Mouse (Mus musculus): ENCODE results near the gene Syt1. TPM values are rescaled to one million over a fixed set of nuclear protein-coding genes. Genes with fewer than 3 reads are reported as not detected.

Gene Syt1
- total and polyA plus RNA-seq, 3 experiments = 0.01 to 0.11 TPM; not detected in 1

DNA sequence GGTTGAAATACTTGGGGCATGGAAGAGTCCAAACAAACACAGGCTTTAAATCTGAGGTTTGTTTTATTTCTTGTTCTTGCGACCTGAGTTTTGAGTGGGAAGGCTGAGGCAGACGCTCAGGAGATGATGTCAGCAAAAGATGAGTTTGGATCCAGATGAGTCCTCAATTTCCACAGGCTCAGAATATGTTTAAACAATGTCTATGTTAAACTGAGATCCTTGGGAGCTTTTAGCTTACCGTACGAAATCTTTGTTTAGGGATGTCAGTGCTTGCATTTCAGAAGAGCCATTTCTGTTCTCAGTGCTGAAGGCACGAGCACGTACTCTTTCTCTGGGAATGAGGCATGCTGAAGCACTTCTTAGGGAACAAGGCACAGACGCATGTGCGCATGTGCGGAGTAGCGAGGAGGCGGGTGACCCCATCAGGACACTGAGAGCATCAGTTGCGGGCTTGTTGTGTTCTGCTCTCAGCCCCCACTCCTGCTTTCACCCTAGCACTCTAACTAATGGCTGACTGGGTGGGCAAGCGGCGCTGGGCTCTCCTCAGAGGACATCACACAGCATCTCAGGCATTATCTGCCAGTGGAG is 400.6 kb downstream of the Syt1 start:
- no peak for ATAC-seq (ENCODE audit: extremely low read depth, insufficient number of reproducible peaks, low FRiP score, poor library complexity, severe bottlenecking)
- no peaks in the 10 kb centered on the region for H3K4me1 ChIP-seq (ENCODE audit: insufficient read depth, low read depth, low read length)
- no peak overlapping the region for H3K4me3 ChIP-seq (ENCODE audit: low read depth, low read length)
- peaks cover 3% of the 10 kb centered on the region for H3K27me3 ChIP-seq (ENCODE audit: insufficient read depth, low read length)
- no peak for DNase-seq (ENCODE audit: low spot score)
- H3K36me3 ChIP-seq (replicated peaks) = no peaks in the 10 kb centered on the region
- H3K9me3 ChIP-seq (replicated peaks) = no peaks in the 10 kb centered on the region
- TF ChIP-seq GATA1 (IDR thresholded peaks at IDR 0.05; ENCODE audit: borderline replicate concordance, low read length) (no peak), CTCF (IDR thresholded peaks at IDR 0.05; ENCODE audit: low read depth, low read length) (no peak), TAL1 (conservative IDR thresholded peaks at IDR 0.05; ENCODE audit: low read depth, low read length) (no peak), POLR2AphosphoS5 (IDR thresholded peaks at IDR 0.05; ENCODE audit: insufficient replicate concordance, low read depth, low read length) (no peak), GATA2 (IDR thresholded peaks at IDR 0.05; ENCODE audit: borderline replicate concordance, low read depth, low read length) (no peak)

DNA sequence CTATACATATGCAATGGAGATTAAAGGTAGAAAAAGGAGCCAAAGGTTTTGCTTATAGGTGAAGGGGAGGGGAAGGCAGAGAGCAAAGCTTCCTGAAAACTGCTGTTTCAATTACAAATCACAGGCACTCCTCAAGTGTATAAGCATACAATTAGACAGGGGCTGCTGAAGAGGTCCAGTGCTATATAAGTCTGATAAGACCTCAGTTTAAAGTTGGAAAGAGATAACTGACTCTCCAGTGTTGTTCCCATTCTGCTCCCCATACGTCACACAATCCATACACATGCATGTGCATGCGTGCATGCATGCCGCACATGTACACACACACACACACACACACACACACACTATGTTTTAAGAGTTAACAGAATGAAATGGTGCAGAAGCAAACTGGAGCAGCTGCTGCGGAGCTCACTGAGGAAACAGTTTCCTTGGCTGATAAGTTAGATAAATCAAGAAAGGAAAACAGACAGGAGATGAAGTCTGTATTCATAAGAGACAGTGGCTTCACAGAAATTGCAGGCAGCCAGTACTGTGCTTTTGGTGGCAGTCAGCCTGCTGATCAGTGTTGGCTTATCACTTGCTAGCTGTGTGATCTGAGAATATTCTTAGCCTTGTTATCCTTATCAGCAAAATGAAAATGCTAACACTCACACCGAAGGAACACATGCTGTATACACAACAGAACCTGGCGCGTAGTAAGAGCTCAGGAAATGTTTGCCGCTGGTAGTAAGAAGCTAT is 408.9 kb downstream of the Syt1 start:
- TF ChIP-seq CTCF (IDR thresholded peaks at IDR 0.05; ENCODE audit: low read depth, low read length) (no peak), POLR2AphosphoS5 (IDR thresholded peaks at IDR 0.05; ENCODE audit: insufficient replicate concordance, low read depth, low read length) (no peak), GATA2 (IDR thresholded peaks at IDR 0.05; ENCODE audit: borderline replicate concordance, low read depth, low read length) (no peak), TAL1 (conservative IDR thresholded peaks at IDR 0.05; ENCODE audit: low read depth, low read length) (no peak), GATA1 (IDR thresholded peaks at IDR 0.05; ENCODE audit: borderline replicate concordance, low read length) (no peak)
- peaks cover 8% of the 10 kb centered on the region for H3K4me1 ChIP-seq (ENCODE audit: insufficient read depth, low read depth, low read length)
- peak; percentile 66 for ATAC-seq (ENCODE audit: extremely low read depth, insufficient number of reproducible peaks, low FRiP score, poor library complexity, severe bottlenecking)
- H3K9me3 ChIP-seq (replicated peaks) = peaks cover 6% of the 10 kb centered on the region
- H3K36me3 ChIP-seq (replicated peaks) = no peaks in the 10 kb centered on the region
- no peak overlapping the region for H3K4me3 ChIP-seq (ENCODE audit: low read depth, low read length)
- no peak for DNase-seq (ENCODE audit: low spot score)
- H3K27me3 ChIP-seq (ENCODE audit: insufficient read depth, low read length) = no peaks in the 10 kb centered on the region

DNA sequence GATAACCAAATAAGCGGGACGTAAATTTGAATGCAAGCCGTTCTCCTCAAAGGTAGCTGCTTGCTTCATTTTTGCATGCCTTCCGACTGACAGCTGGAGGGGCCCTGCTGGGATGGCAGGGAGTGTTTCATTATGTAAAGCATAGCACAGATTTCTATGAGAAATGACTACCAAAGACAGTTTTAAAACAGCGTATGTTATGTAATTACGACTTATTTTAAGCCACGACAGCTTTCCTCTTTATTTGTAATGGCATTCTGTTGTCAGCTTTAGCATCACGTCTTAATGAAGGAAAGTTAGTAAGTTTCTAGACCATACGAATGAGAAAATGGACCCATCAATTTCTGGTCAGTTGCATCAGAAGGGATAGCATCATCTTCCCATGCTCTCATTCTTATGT is 410.1 kb downstream of the Syt1 start:
- Histone ChIP-seq H3K27me3 (ENCODE audit: insufficient read depth, low read length) (no peaks in the 10 kb centered on the region), H3K36me3 (replicated peaks) (no peaks in the 10 kb centered on the region), H3K4me1 (ENCODE audit: insufficient read depth, low read depth, low read length) (peaks cover 19% of the 10 kb centered on the region), H3K4me3 (ENCODE audit: low read depth, low read length) (no peak overlapping the region), H3K9me3 (replicated peaks) (peaks cover 6% of the 10 kb centered on the region)
- DNase-seq (ENCODE audit: low spot score) = no peak
- no peak for ATAC-seq (ENCODE audit: extremely low read depth, insufficient number of reproducible peaks, low FRiP score, poor library complexity, severe bottlenecking)
- no peak for TF ChIP-seq GATA2 (IDR thresholded peaks at IDR 0.05; ENCODE audit: borderline replicate concordance, low read depth, low read length)
- TF ChIP-seq CTCF (IDR thresholded peaks at IDR 0.05; ENCODE audit: low read depth, low read length) = no peak
- no peak for TF ChIP-seq TAL1 (conservative IDR thresholded peaks at IDR 0.05; ENCODE audit: low read depth, low read length)
- no peak for TF ChIP-seq POLR2AphosphoS5 (IDR thresholded peaks at IDR 0.05; ENCODE audit: insufficient replicate concordance, low read depth, low read length)
- no peak for TF ChIP-seq GATA1 (IDR thresholded peaks at IDR 0.05; ENCODE audit: borderline replicate concordance, low read length)

DNA sequence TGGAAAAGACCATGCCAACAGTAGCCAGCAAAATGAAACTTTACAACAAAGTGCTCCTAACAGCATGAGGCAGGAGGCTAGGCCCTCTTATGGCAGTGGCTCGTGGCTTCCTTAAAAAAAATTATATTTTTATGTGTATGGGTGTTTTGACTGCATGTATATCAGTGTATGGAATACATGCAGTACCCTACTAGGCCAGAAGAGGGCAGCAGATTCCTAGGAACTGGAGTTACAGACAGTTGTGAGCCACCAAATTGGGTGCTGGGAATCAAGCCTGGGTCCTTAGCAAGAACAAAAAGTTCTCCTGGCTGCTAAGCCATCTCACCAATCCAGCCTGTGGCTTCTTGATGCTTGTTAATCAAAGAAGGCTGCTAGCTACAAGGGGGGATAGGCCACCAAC is 413.4 kb downstream of the Syt1 start:
- Histone ChIP-seq H3K4me1 (ENCODE audit: insufficient read depth, low read depth, low read length) (peaks cover 32% of the 10 kb centered on the region), H3K4me3 (ENCODE audit: low read depth, low read length) (no peak overlapping the region), H3K36me3 (replicated peaks) (no peaks in the 10 kb centered on the region), H3K27me3 (ENCODE audit: insufficient read depth, low read length) (no peaks in the 10 kb centered on the region), H3K9me3 (replicated peaks) (peaks cover 6% of the 10 kb centered on the region)
- TF ChIP-seq GATA2 (IDR thresholded peaks at IDR 0.05; ENCODE audit: borderline replicate concordance, low read depth, low read length) = no peak
- no peak for TF ChIP-seq POLR2AphosphoS5 (IDR thresholded peaks at IDR 0.05; ENCODE audit: insufficient replicate concordance, low read depth, low read length)
- TF ChIP-seq CTCF (IDR thresholded peaks at IDR 0.05; ENCODE audit: low read depth, low read length) = no peak
- TF ChIP-seq TAL1 (conservative IDR thresholded peaks at IDR 0.05; ENCODE audit: low read depth, low read length) = no peak
- TF ChIP-seq GATA1 (IDR thresholded peaks at IDR 0.05; ENCODE audit: borderline replicate concordance, low read length) = no peak
- no peak for ATAC-seq (ENCODE audit: extremely low read depth, insufficient number of reproducible peaks, low FRiP score, poor library complexity, severe bottlenecking)
- no peak for DNase-seq (ENCODE audit: low spot score)

DNA sequence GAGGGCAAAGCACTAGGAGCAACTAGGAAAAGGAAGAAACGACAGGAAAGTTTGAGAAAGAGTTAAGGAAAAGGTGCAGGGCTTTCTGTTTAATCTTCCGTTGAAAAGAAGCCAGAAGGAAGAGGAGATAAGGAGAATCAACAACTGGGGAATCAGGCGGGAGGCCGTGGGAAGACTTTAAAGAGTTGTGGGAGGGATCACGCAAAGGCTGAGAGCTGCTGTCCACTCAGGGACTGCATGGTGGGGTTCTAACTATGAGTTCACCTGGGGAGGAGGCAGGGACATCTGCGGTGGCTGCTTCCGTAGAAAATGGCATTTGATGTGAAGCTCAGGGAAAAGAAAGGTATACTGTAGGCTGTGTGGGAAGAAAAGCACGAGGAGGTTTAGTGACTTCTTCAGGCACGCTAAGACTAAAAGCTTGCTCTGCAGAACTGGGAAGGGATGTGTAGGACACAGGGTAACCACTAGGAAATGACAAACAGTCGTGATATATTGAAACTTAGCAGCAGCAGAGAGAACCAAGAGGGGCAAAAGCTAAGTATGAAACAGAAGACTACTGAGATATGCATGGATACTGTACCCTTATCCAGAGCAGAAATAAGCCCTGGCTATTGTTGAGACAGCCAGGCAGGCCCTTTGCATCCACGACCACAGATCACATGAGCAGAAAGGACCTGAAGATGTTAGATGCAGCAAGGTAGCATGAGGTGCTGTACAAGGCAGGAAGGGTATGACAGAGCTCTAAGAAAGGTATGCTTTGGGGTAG is 414.4 kb downstream of the Syt1 start:
- TF ChIP-seq GATA1 (IDR thresholded peaks at IDR 0.05; ENCODE audit: borderline replicate concordance, low read length) = no peak
- peak; percentile 35; the same call in 1 of the 2 replicates for TF ChIP-seq TAL1 (conservative IDR thresholded peaks at IDR 0.05; ENCODE audit: low read depth, low read length)
- peak overlapping the region; percentile 44; the same call in 1 of the 2 replicates for H3K4me3 ChIP-seq (ENCODE audit: low read depth, low read length)
- peaks cover 6% of the 10 kb centered on the region for H3K9me3 ChIP-seq (replicated peaks)
- ATAC-seq (ENCODE audit: extremely low read depth, insufficient number of reproducible peaks, low FRiP score, poor library complexity, severe bottlenecking) = peak; percentile 64
- DNase-seq (ENCODE audit: low spot score) = no peak
- H3K27me3 ChIP-seq (ENCODE audit: insufficient read depth, low read length) = no peaks in the 10 kb centered on the region
- no peaks in the 10 kb centered on the region for H3K36me3 ChIP-seq (replicated peaks)
- H3K4me1 ChIP-seq (ENCODE audit: insufficient read depth, low read depth, low read length) = peaks cover 24% of the 10 kb centered on the region

DNA sequence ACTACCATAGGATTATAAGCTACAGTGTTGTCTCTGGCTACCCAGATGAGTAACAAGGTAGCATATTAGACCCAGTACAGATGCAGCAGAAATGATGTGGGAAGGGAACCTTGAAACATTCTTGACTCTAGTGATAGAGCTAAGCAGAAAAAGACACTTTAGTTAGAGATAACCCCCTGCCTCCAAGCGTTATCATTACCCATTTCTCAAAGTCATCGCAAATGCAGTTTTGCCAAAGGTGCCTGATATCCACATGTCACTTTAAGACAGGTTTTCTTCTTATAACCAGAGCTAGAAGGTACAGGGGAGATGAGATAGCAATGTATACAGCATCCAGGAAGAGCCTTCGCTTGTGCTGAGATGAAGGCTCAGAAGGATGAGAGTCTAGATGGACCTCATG is 421.4 kb downstream of the Syt1 start:
- no peaks in the 10 kb centered on the region for H3K36me3 ChIP-seq (replicated peaks)
- DNase-seq (ENCODE audit: low spot score) (no peak), ATAC-seq (ENCODE audit: extremely low read depth, insufficient number of reproducible peaks, low FRiP score, poor library complexity, severe bottlenecking) (no peak)
- H3K27me3 ChIP-seq (ENCODE audit: insufficient read depth, low read length) = no peaks in the 10 kb centered on the region
- H3K4me3 ChIP-seq (ENCODE audit: low read depth, low read length) = no peak overlapping the region
- peaks cover 16% of the 10 kb centered on the region; the same call in 1 of the 2 replicates for H3K4me1 ChIP-seq (ENCODE audit: insufficient read depth, low read depth, low read length)
- TF ChIP-seq POLR2AphosphoS5 (IDR thresholded peaks at IDR 0.05; ENCODE audit: insufficient replicate concordance, low read depth, low read length) = no peak
- no peak for TF ChIP-seq GATA2 (IDR thresholded peaks at IDR 0.05; ENCODE audit: borderline replicate concordance, low read depth, low read length)
- no peak for TF ChIP-seq GATA1 (IDR thresholded peaks at IDR 0.05; ENCODE audit: borderline replicate concordance, low read length)
- TF ChIP-seq CTCF (IDR thresholded peaks at IDR 0.05; ENCODE audit: low read depth, low read length) = no peak
- no peak for TF ChIP-seq TAL1 (conservative IDR thresholded peaks at IDR 0.05; ENCODE audit: low read depth, low read length)
- H3K9me3 ChIP-seq (replicated peaks) = no peaks in the 10 kb centered on the region

Data from G1E (cell line).